Mouse (Mus musculus): ENCODE data around the gene Sft2d1.
"Not testable (repeated sequence)": the region's sequence is repeated elsewhere in the genome, so short reads cannot be mapped to it uniquely, and the experiment has no call there.

Gene Sft2d1

GRCm38 (mm10) chr17:8302772-8303438 lies 8.0 kb upstream of the Sft2d1 start:
- no peak for DNase-seq (ENCODE audit: low spot score in 2 of 2)

- no peak for DNase-seq (ENCODE audit: low spot score in 2 of 2)
These were observed 7.2 kb upstream of the Sft2d1 start for GRCm38 (mm10) chr17:8303671-8304070.

GRCm38 (mm10) chr17:8305801-8306200 lies 5.1 kb upstream of the Sft2d1 start:
- DNase-seq (ENCODE audit: low spot score in 2 of 2), result no peak

- no peak for DNase-seq (ENCODE audit: low spot score in 2 of 2)
These were observed 849 bp downstream of the Sft2d1 start for GRCm38 (mm10) chr17:8311751-8312150.

GRCm38 (mm10) chr17:8313976-8314375 lies 3.1 kb downstream of the Sft2d1 start:
- no peak for DNase-seq (ENCODE audit: low spot score in 2 of 2)

GRCm38 (mm10) chr17:8316251-8316650 lies 5.3 kb downstream of the Sft2d1 start:
- no peak for DNase-seq (ENCODE audit: low spot score in 2 of 2)

GRCm38 (mm10) chr17:8326877-8327276 lies 16.0 kb downstream of the Sft2d1 start:
- DNase-seq (ENCODE audit: low spot score in 2 of 2), result not testable (repeated sequence)

GRCm38 (mm10) chr17:8328511-8329174 lies 17.7 kb downstream of the Sft2d1 start:
- DNase-seq (ENCODE audit: low spot score in 2 of 2), result peak in 1 of 2 experiments; percentile 19

- DNase-seq (ENCODE audit: low spot score in 2 of 2), result no peak
These were observed 19.7 kb downstream of the Sft2d1 start for GRCm38 (mm10) chr17:8330602-8331001.

- DNase-seq (ENCODE audit: low spot score in 2 of 2), result not testable (repeated sequence)
These were observed 26.3 kb downstream of the Sft2d1 start, which contains the start of gene Prr18 for GRCm38 (mm10) chr17:8337159-8337558. TSS of gene Prr18 (plus strand) at chr17:8337459.

GRCm38 (mm10) chr17:8339666-8340374 lies 28.9 kb downstream of the Sft2d1 start:
- DNase-seq (ENCODE audit: low spot score in 2 of 2), result peak in 1 of 2 experiments; percentile 43

- peak; percentile 44 to 72 for DNase-seq (ENCODE audit: low spot score in 2 of 2)
These were observed 29.8 kb downstream of the Sft2d1 start for GRCm38 (mm10) chr17:8340407-8341359.

GRCm38 (mm10) chr17:8341360-8341963 lies 30.6 kb downstream of the Sft2d1 start:
- no peak for DNase-seq (ENCODE audit: low spot score in 2 of 2)

- no peak for DNase-seq (ENCODE audit: low spot score in 2 of 2)
These were observed 31.8 kb downstream of the Sft2d1 start for GRCm38 (mm10) chr17:8342706-8343105.

GRCm38 (mm10) chr17:8343416-8343815 lies 32.5 kb downstream of the Sft2d1 start:
- DNase-seq (ENCODE audit: low spot score in 2 of 2), result no peak

- DNase-seq (ENCODE audit: low spot score in 2 of 2), result no peak
These were observed 36.9 kb downstream of the Sft2d1 start for GRCm38 (mm10) chr17:8347765-8348285.

- no peak for DNase-seq (ENCODE audit: low spot score in 2 of 2)
These were observed 38.0 kb downstream of the Sft2d1 start for GRCm38 (mm10) chr17:8348941-8349340.

GRCm38 (mm10) chr17:8351088-8351487 lies 40.2 kb downstream of the Sft2d1 start:
- no peak for DNase-seq (ENCODE audit: low spot score in 2 of 2)

GRCm38 (mm10) chr17:8355692-8356091 lies 44.8 kb downstream of the Sft2d1 start, which contains the start of gene T2:
TSS of gene T2 (plus strand) at chr17:8355992.
- no peak for DNase-seq (ENCODE audit: low spot score in 2 of 2)

- no peak for DNase-seq (ENCODE audit: low spot score in 2 of 2)
These were observed 46.6 kb downstream of the Sft2d1 start for GRCm38 (mm10) chr17:8357498-8357897.

- DNase-seq (ENCODE audit: low spot score in 2 of 2), result no peak
These were observed 50.0 kb downstream of the Sft2d1 start for GRCm38 (mm10) chr17:8360876-8361275.

Data from cerebellum, postnatal 4 days (tissue).